Mouse (Mus musculus): ENCODE measurements at regions not wholly inside any gene's neighbourhood (a gene's known extent, or its start where the extent isn't known, plus 50 kb on each side); places are given as distances from the start of the nearest gene placed in this dataset.

- no peak for DNase-seq (ENCODE audit: low read depth, low spot score)
Observed at GRCm38 (mm10) chr5:64401737-64402136, 245.6 kb downstream of the Tbc1d1 start.

GRCm38 (mm10) chr5:64403077-64403981 is 247.2 kb downstream of the Tbc1d1 start:
- DNase-seq (ENCODE audit: low read depth, low spot score), result no peak

GRCm38 (mm10) chr5:64403982-64404345 is 247.9 kb downstream of the Tbc1d1 start:
- DNase-seq (ENCODE audit: low read depth, low spot score), result no peak

GRCm38 (mm10) chr5:64404512-64404911 is 248.4 kb downstream of the Tbc1d1 start:
- DNase-seq (ENCODE audit: low read depth, low spot score), result no peak

GRCm38 (mm10) chr5:64408938-64409337 is 252.8 kb downstream of the Tbc1d1 start:
- peak; percentile 23 for DNase-seq (ENCODE audit: low read depth, low spot score)

GRCm38 (mm10) chr5:64410621-64411020 is 254.5 kb downstream of the Tbc1d1 start:
- no peak for DNase-seq (ENCODE audit: low read depth, low spot score)

GRCm38 (mm10) chr5:64414519-64414918 is 258.4 kb downstream of the Tbc1d1 start:
- no peak for DNase-seq (ENCODE audit: low read depth, low spot score)

GRCm38 (mm10) chr5:64419395-64419794 is 263.3 kb downstream of the Tbc1d1 start:
- no peak for DNase-seq (ENCODE audit: low read depth, low spot score)

- no peak for DNase-seq (ENCODE audit: low read depth, low spot score)
Observed at GRCm38 (mm10) chr5:64422787-64423587, 266.9 kb downstream of the Tbc1d1 start.

GRCm38 (mm10) chr5:64428822-64429221 is 272.7 kb downstream of the Tbc1d1 start:
- DNase-seq (ENCODE audit: low read depth, low spot score), result no peak

GRCm38 (mm10) chr5:64430501-64430900 is 274.4 kb downstream of the Tbc1d1 start:
- no peak for DNase-seq (ENCODE audit: low read depth, low spot score)

- DNase-seq (ENCODE audit: low read depth, low spot score), result no peak
Observed at GRCm38 (mm10) chr5:64431624-64432023, 275.5 kb downstream of the Tbc1d1 start.

GRCm38 (mm10) chr5:64433786-64434185 is 277.7 kb downstream of the Tbc1d1 start:
- DNase-seq (ENCODE audit: low read depth, low spot score), result no peak

GRCm38 (mm10) chr5:64435491-64435890 is 279.4 kb downstream of the Tbc1d1 start:
- DNase-seq (ENCODE audit: low read depth, low spot score), result peak; percentile 35

GRCm38 (mm10) chr5:64435958-64436357 is 279.9 kb downstream of the Tbc1d1 start:
- no peak for DNase-seq (ENCODE audit: low read depth, low spot score)

- no peak for DNase-seq (ENCODE audit: low read depth, low spot score)
Observed at GRCm38 (mm10) chr5:64437720-64438119, 281.6 kb downstream of the Tbc1d1 start.

- peak; percentile 22 for DNase-seq (ENCODE audit: low read depth, low spot score)
Observed at GRCm38 (mm10) chr5:64438446-64439134, 282.5 kb downstream of the Tbc1d1 start.

GRCm38 (mm10) chr5:64447847-64448246 is 291.7 kb downstream of the Tbc1d1 start:
- DNase-seq (ENCODE audit: low read depth, low spot score), result no peak

- no peak for DNase-seq (ENCODE audit: low read depth, low spot score)
Observed at GRCm38 (mm10) chr5:64452668-64453334, 296.7 kb downstream of the Tbc1d1 start.

- no peak for DNase-seq (ENCODE audit: low read depth, low spot score)
Observed at GRCm38 (mm10) chr5:64459807-64460206, 303.7 kb downstream of the Tbc1d1 start.

GRCm38 (mm10) chr5:64460891-64461290 is 304.8 kb downstream of the Tbc1d1 start:
- DNase-seq (ENCODE audit: low read depth, low spot score), result no peak
